10 mouse cellular contexts compared by ENCODE assay signal in genomic region chr16:78258989-78259388, GRCm38 (mm10). TPM values are rescaled to one million over a fixed set of nuclear protein-coding genes. Genes with fewer than 3 reads are reported as not detected.
A peak's percentile ranks its signal among the peaks of the same experiment; 100 is the strongest.
DNase-seq lines count a peak whose midpoint lies in the region; ATAC-seq lines count a peak whose summit lies in the region.
"Had no signal": no experiment of that assay in that cellular context is flagged by ENCODE, and none has a peak within 500 bp of the region (broad histone marks: within the 10 kb centered on the region; RNA-seq: fewer than 3 reads in every experiment).

No protein-coding gene starts in this region.

- no peak overlapping the region for H3K9ac ChIP-seq in forebrain, embryonic 14.5 days (ENCODE audit: low read length)
- H3K9ac ChIP-seq: neural tube, embryonic 12.5 days had no signal

- intact Hi-C loops in gastrocnemius, postnatal 36 days (cut with DNase I) = no loop called here

- DNase-seq in forebrain, embryonic 14.5 days (ENCODE audit: low spot score) = peak; percentile 55
- DNase-seq in forebrain, embryonic 10.5 days (ENCODE audit: extremely low spot score, low spot score) = no peak
- peak; percentile 17 to 22 for DNase-seq in gastrocnemius, postnatal 36 days
- peak; percentile 82 for DNase-seq in heart, postnatal 4 days
- DNase-seq in lung, postnatal 36 days = peak; percentile 78
- no peak for DNase-seq in spleen, postnatal 14 days (ENCODE audit: low spot score in 2 of 2)
- DNase-seq in thymus, postnatal 10 days (ENCODE audit: low spot score in 2 of 2) = no peak
- DNase-seq: B cell, adult 2 months had no signal

- no peaks in the 10 kb centered on the region for H3K36me3 ChIP-seq in forebrain, embryonic 14.5 days (ENCODE audit: control insufficient read depth, insufficient read depth, low read length)
- no peaks in the 10 kb centered on the region for H3K36me3 ChIP-seq in forebrain, embryonic 10.5 days (replicated peaks)
- H3K36me3 ChIP-seq: neural tube, embryonic 12.5 days had no signal

- H3K4me2 ChIP-seq in forebrain, embryonic 14.5 days (ENCODE audit: low read length) = no peak overlapping the region
- H3K4me2 ChIP-seq: neural tube, embryonic 12.5 days had no signal

- WGBS in forebrain, embryonic 14.5 days = 67% methylated on average over 4 of the region's 4 CpGs
- 80% methylated on average over 4 of the region's 4 CpGs for WGBS in forebrain, embryonic 10.5 days

- no peak overlapping the region for H3K4me3 ChIP-seq in forebrain, embryonic 14.5 days (ENCODE audit: low read depth, low read length)
- H3K4me3 ChIP-seq in forebrain, embryonic 10.5 days = no peak overlapping the region
- H3K4me3 ChIP-seq: neural tube, embryonic 12.5 days had no signal

- ATAC-seq in forebrain, embryonic 14.5 days = no peak
- no peak for ATAC-seq in activated CD4-positive, CD25-positive, alpha-beta regulatory T cell, adult 4 months

- H3K27me3 ChIP-seq in forebrain, embryonic 14.5 days (replicated peaks; ENCODE audit: control insufficient read depth, insufficient read depth, low read length) = 0 out of 2 replicates have a peak, but pooled peaks cover 3% of the 10 kb centered on the region
- H3K27me3 ChIP-seq in forebrain, embryonic 10.5 days (ENCODE audit: poor library complexity, severe bottlenecking) = peaks cover 29% of the 10 kb centered on the region
- H3K27me3 ChIP-seq: neural tube, embryonic 12.5 days had no signal

- no peaks in the 10 kb centered on the region for H3K9me3 ChIP-seq in forebrain, embryonic 14.5 days (replicated peaks; ENCODE audit: control insufficient read depth, low read length)
- H3K9me3 ChIP-seq in forebrain, embryonic 10.5 days = no peaks in the 10 kb centered on the region
- H3K9me3 ChIP-seq: neural tube, embryonic 12.5 days had no signal

- H3K27ac ChIP-seq in forebrain, embryonic 14.5 days (ENCODE audit: low read depth, low read length) = no peak overlapping the region
- no peak overlapping the region for H3K27ac ChIP-seq in forebrain, embryonic 10.5 days
- H3K27ac ChIP-seq: neural tube, embryonic 12.5 days had no signal

- H3K4me1 ChIP-seq in forebrain, embryonic 14.5 days (ENCODE audit: control insufficient read depth, insufficient read depth, low read length) = no peaks in the 10 kb centered on the region
- peaks cover 1% of the 10 kb centered on the region for H3K4me1 ChIP-seq in forebrain, embryonic 10.5 days
- H3K4me1 ChIP-seq: neural tube, embryonic 12.5 days had no signal

RNA-seq across cellular contexts. Expression of gene Cxadr, which starts 42.3 kb away (rescaled TPM):
- polyA plus RNA-seq in forebrain, embryonic 14.5 days (2014; fragmentation: Nextera tagmentation; extraction: Ambion mirVana) = 105 and 122 TPM in 2 replicates
- polyA plus RNA-seq in forebrain, embryonic 10.5 days (2016; fragmentation: Nextera tagmentation; extraction: Ambion mirVana) = 60.7 and 67.8 TPM in 2 replicates
- total RNA-seq in gastrocnemius, postnatal 36 days (2021) = under 1 TPM; 0.52 to 0.59 TPM
- total RNA-seq in heart, postnatal 4 days (2021) = 10 to 100 TPM; 43.7 to 47.3 TPM
- polyA plus RNA-seq in activated CD4-positive, CD25-positive, alpha-beta regulatory T cell, adult 4 months (2017; shearing (Covaris generic)) = under 1 TPM; 0.27 to 0.53 TPM

Comparison
In these comparisons a context has a peak if more than half of its experiments do, and no peak if none do; other contexts are left out.
1. DNase-seq: peak in forebrain, embryonic 14.5 days (single experiment), gastrocnemius, postnatal 36 days (2 of 2), heart, postnatal 4 days (single experiment) and lung, postnatal 36 days (single experiment); none in forebrain, embryonic 10.5 days (single experiment), spleen, postnatal 14 days (0 of 2) and thymus, postnatal 10 days (0 of 2).
2. RNA of gene Cxadr, which starts 42.3 kb away (polyA plus RNA-seq): 105 to 122 TPM in forebrain, embryonic 14.5 days and 60.7 to 67.8 TPM in forebrain, embryonic 10.5 days; 0.27 to 0.53 TPM in activated CD4-positive, CD25-positive, alpha-beta regulatory T cell, adult 4 months; every median in the first group is over 10 times any median in the second.